Mouse (Mus musculus) liver, adult 2 months (tissue): ENCODE data around the gene Ube2c. TPM values are rescaled to one million over a fixed set of nuclear protein-coding genes. Genes with fewer than 3 reads are reported as not detected.
A peak's percentile ranks its signal among the peaks of the same experiment; 100 is the strongest.

Source experiments
- DNase-seq: peaks from one replicate; pipeline ENCODE4 v3.0.0-alpha.2; 2011; ENCODE audit warnings: low read depth, low spot score; ENCODE audit errors: extremely low read depth
- H3K27ac ChIP-seq: fragments of 200-500 bp; replicated peaks from 2 replicates; pipeline ENCODE4 v1.5.1; 2012; ENCODE audit warnings: low read depth, mild to moderate bottlenecking, control low read depth, inconsistent platforms, low read length; ENCODE audit not compliant: insufficient read depth
- H3K27me3 ChIP-seq: fragments of 200-500 bp; 2 replicates; pipeline ENCODE4 v1.6.1; 2012; ENCODE audit warnings: mild to moderate bottlenecking, moderate library complexity, low read length, inconsistent platforms; ENCODE audit not compliant: control insufficient read depth, insufficient read depth
- H3K36me3 ChIP-seq: fragments of 200-500 bp; 2 replicates; pipeline ENCODE4 v1.6.1; 2012; ENCODE audit warnings: low read length, inconsistent platforms; ENCODE audit not compliant: control insufficient read depth, insufficient read depth
- H3K4me1 ChIP-seq: fragments of 200-500 bp; 2 replicates; pipeline ENCODE4 v1.6.1; 2011; ENCODE audit warnings: low read length; ENCODE audit not compliant: control insufficient read depth, insufficient read depth
- H3K4me3 ChIP-seq: fragments of 200-500 bp; 2 replicates; pipeline ENCODE4 v1.5.1; 2011; ENCODE audit warnings: low read depth, mild to moderate bottlenecking, control low read depth, low read length, moderate library complexity; ENCODE audit not compliant: insufficient read depth
- H3K79me2 ChIP-seq: fragments of 200-500 bp; 2 replicates; pipeline ENCODE4 v1.6.1; 2012; ENCODE audit warnings: inconsistent platforms, mild to moderate bottlenecking, low read length, moderate library complexity; ENCODE audit not compliant: control insufficient read depth, insufficient read depth
- H3K9ac ChIP-seq: fragments of 200-500 bp; 2 replicates; pipeline ENCODE4 v1.6.1; 2012; ENCODE audit warnings: low read depth, mild to moderate bottlenecking, control low read depth, inconsistent platforms, low read length
- CTCF ChIP-seq: fragments of 200-500 bp; IDR thresholded peaks from 2 replicates; pipeline ENCODE4 v1.5.1; 2011; ENCODE audit warnings: low read depth, low read length, control low read depth
- POLR2A ChIP-seq: fragments of 200-500 bp; IDR thresholded peaks from 2 replicates; pipeline ENCODE4 v1.6.1; 2011; ENCODE audit warnings: low read length, control low read depth; ENCODE audit not compliant: insufficient read depth; ENCODE audit errors: extremely low read depth
- WGBS: fragments of 180-500 bp; shearing (Covaris S2); methylation state at CpG from one replicate; pipeline ENCODE4 v1.1.7; 2018; 5-methylcytosine and 5-hydroxymethylcytosine counted together
- polyA plus RNA-seq: library from polyadenylated mRNA; depleted of rRNA; stranded (reverse); fragments of >200 nt; gene quantifications from 2 replicates; pipeline ENCODE4 v1.2.3, GENCODE M21; 2012
- total RNA-seq: library from RNA; depleted of rRNA; stranded (reverse); fragments of >200 nt; gene quantifications from 2 replicates; pipeline ENCODE4 v1.2.3, GENCODE M21; 2014

Gene Ube2c
- total and polyA plus RNA-seq, 2 experiments: 0.18 to 1.2 TPM

- WGBS: 87% methylated on average over 11 of the region's 11 CpGs
- Histone ChIP-seq H3K4me3 (no peak overlapping the region), H3K27me3 (no peaks in the 10 kb centered on the region), H3K36me3 (peaks cover 53% of the 10 kb centered on the region), H3K9ac (no peak overlapping the region), H3K79me2 (no peaks in the 10 kb centered on the region), H3K27ac (no peak overlapping the region), H3K4me1 (no peaks in the 10 kb centered on the region)
- DNase-seq: no peak
- TF ChIP-seq POLR2A (no peak), CTCF (no peak)
Observed at GRCm38 (mm10) chr2:164757841-164758240, 11.9 kb upstream of the Ube2c start.

GRCm38 (mm10) chr2:164758692-164759091 lies 11.0 kb upstream of the Ube2c start:
- no peak for DNase-seq
- H3K27ac ChIP-seq: no peak overlapping the region
- WGBS: 82% methylated on average over 1 of the region's 1 CpGs
- H3K36me3 ChIP-seq: peaks cover 50% of the 10 kb centered on the region
- H3K4me1 ChIP-seq: no peaks in the 10 kb centered on the region
- H3K9ac ChIP-seq: no peak overlapping the region
- no peaks in the 10 kb centered on the region for H3K79me2 ChIP-seq
- TF ChIP-seq CTCF: no peak
- H3K4me3 ChIP-seq: no peak overlapping the region
- no peaks in the 10 kb centered on the region for H3K27me3 ChIP-seq

- no peak overlapping the region for H3K27ac ChIP-seq
- H3K4me1 ChIP-seq: no peaks in the 10 kb centered on the region
- TF ChIP-seq POLR2A: no peak
- TF ChIP-seq CTCF: no peak
- H3K79me2 ChIP-seq: no peaks in the 10 kb centered on the region
- DNase-seq: peak; percentile 27
- H3K27me3 ChIP-seq: no peaks in the 10 kb centered on the region
- no peak overlapping the region for H3K9ac ChIP-seq
- WGBS: 68% methylated on average over 4 of the region's 4 CpGs
- H3K4me3 ChIP-seq: no peak overlapping the region
- peaks cover 37% of the 10 kb centered on the region for H3K36me3 ChIP-seq
Observed at GRCm38 (mm10) chr2:164760059-164760833, 9.5 kb upstream of the Ube2c start.

- Histone ChIP-seq H3K9ac (no peak overlapping the region), H3K4me1 (no peaks in the 10 kb centered on the region), H3K27me3 (no peaks in the 10 kb centered on the region), H3K36me3 (peaks cover 28% of the 10 kb centered on the region), H3K4me3 (no peak overlapping the region), H3K27ac (no peak overlapping the region), H3K79me2 (no peaks in the 10 kb centered on the region)
- no peak for DNase-seq
- whole genome bisulfite sequencing: 100% methylated on average over 2 of the region's 2 CpGs
- TF ChIP-seq POLR2A (no peak), CTCF (no peak)
Observed at GRCm38 (mm10) chr2:164761502-164761901, 8.2 kb upstream of the Ube2c start.

GRCm38 (mm10) chr2:164761971-164762370 lies 7.7 kb upstream of the Ube2c start:
- Histone ChIP-seq H3K4me3 (no peak overlapping the region), H3K27ac (no peak overlapping the region), H3K79me2 (no peaks in the 10 kb centered on the region)

GRCm38 (mm10) chr2:164762593-164762992 lies 7.1 kb upstream of the Ube2c start:
- Histone ChIP-seq H3K4me3 (no peak overlapping the region), H3K36me3 (peaks cover 25% of the 10 kb centered on the region), H3K4me1 (no peaks in the 10 kb centered on the region), H3K9ac (no peak overlapping the region), H3K79me2 (no peaks in the 10 kb centered on the region), H3K27ac (no peak overlapping the region), H3K27me3 (no peaks in the 10 kb centered on the region)
- TF ChIP-seq CTCF: no peak
- TF ChIP-seq POLR2A: no peak
- no peak for DNase-seq
- 78% methylated on average over 7 of the region's 7 CpGs for WGBS

More at GRCm38 (mm10) chr2:164761971-164762370, 7.7 kb upstream of the Ube2c start:
- 96% methylated on average over 4 of the region's 4 CpGs for WGBS
- H3K27me3 ChIP-seq: no peaks in the 10 kb centered on the region
- H3K9ac ChIP-seq: no peak overlapping the region
- peaks cover 27% of the 10 kb centered on the region for H3K36me3 ChIP-seq
- TF ChIP-seq CTCF (no peak), POLR2A (no peak)
- H3K4me1 ChIP-seq: no peaks in the 10 kb centered on the region
- DNase-seq: no peak
